ENCODE assay signal across 7 mouse cellular contexts in the genomic region with DNA sequence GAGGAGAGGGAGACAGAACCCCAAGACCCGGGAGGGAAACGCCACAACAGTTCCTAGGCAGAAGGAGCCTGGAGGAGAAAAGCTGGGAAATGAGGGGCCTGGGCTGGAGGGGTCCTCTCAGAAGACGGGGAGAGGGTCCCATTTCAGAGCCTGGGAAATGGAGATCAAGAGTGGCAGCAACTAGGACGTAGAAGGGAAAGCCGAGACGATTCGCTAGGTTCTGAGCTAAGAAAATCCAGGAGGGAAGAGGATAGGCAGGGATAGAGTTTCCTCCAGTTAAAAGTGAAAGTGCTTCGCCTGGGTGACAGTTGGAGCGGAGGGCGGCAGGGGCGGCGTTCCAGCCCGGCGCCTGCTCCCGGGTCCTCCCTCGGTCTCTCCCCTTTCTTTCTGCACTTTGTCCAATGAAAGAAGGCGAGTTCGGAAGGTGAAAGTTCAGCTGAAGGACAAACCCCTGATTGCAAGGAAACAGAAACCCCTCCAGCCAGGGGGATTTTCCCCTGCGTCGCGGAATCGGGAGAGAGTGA. TPM values are rescaled to one million over a fixed set of nuclear protein-coding genes. Genes with fewer than 3 reads are reported as not detected.
DNase-seq lines count a peak whose midpoint lies in the region; ATAC-seq lines count a peak whose summit lies in the region.

No protein-coding gene starts in this region.

- H3K9ac ChIP-seq in intestine, embryonic 16.5 days (ENCODE audit: low read depth, low read length), result peak overlapping the region; percentile 98
- H3K9ac ChIP-seq in limb, embryonic 12.5 days (replicated peaks), result peak overlapping the region; percentile 90
- H3K9ac ChIP-seq in midbrain, embryonic 13.5 days (replicated peaks), result peak overlapping the region; percentile 93

- H3K36me3 ChIP-seq in embryonic facial prominence, embryonic 10.5 days (replicated peaks), result peaks cover 18% of the 10 kb centered on the region
- H3K36me3 ChIP-seq in intestine, embryonic 16.5 days (ENCODE audit: control insufficient read depth, insufficient read depth, low read length), result peaks cover 6% of the 10 kb centered on the region; the same call in 1 of the 2 replicates
- peaks cover 12% of the 10 kb centered on the region; the same call in 1 of the 2 replicates for H3K36me3 ChIP-seq in limb, embryonic 12.5 days
- H3K36me3 ChIP-seq in midbrain, embryonic 13.5 days, result peaks cover 10% of the 10 kb centered on the region; the same call in 1 of the 2 replicates

- ATAC-seq in granulocyte monocyte progenitor cell, adult 5-6 weeks (replicated peaks; ENCODE audit: poor library complexity, severe bottlenecking), result peak; percentile 36
- ATAC-seq in intestine, embryonic 16.5 days, result peak; percentile 59
- peak; percentile 40 for ATAC-seq in limb, embryonic 12.5 days (ENCODE audit: insufficient number of reproducible peaks, insufficient read depth, low FRiP score, low TSS enrichment, low read depth)
- peak; percentile 57 for ATAC-seq in midbrain, embryonic 13.5 days

- peak; percentile 73 for DNase-seq in adrenal gland, adult 8-10 months
- DNase-seq in embryonic facial prominence, embryonic 10.5 days (ENCODE audit: low spot score), result peak; percentile 89
- DNase-seq in spleen, adult 12 weeks (ENCODE audit: low spot score), result peak; percentile 39

- H3K4me1 ChIP-seq in embryonic facial prominence, embryonic 10.5 days, result peaks cover 55% of the 10 kb centered on the region
- no peaks in the 10 kb centered on the region; the same call in 1 of the 2 replicates for H3K4me1 ChIP-seq in intestine, embryonic 16.5 days (ENCODE audit: control insufficient read depth, insufficient read depth, low read length)
- no peaks in the 10 kb centered on the region; the same call in 1 of the 2 replicates for H3K4me1 ChIP-seq in limb, embryonic 12.5 days (replicated peaks)
- H3K4me1 ChIP-seq in midbrain, embryonic 13.5 days (replicated peaks), result peaks cover 31% of the 10 kb centered on the region

- H3K27ac ChIP-seq in embryonic facial prominence, embryonic 10.5 days (replicated peaks), result peak overlapping the region; percentile 93
- H3K27ac ChIP-seq in intestine, embryonic 16.5 days (ENCODE audit: low read length), result peak overlapping the region; percentile 100
- peak overlapping the region; percentile 98 for H3K27ac ChIP-seq in limb, embryonic 12.5 days
- peak overlapping the region; percentile 99 for H3K27ac ChIP-seq in midbrain, embryonic 13.5 days

- no peaks in the 10 kb centered on the region; the same call in 1 of the 2 replicates for H3K27me3 ChIP-seq in embryonic facial prominence, embryonic 10.5 days (replicated peaks; ENCODE audit: low read depth, poor library complexity, severe bottlenecking)
- H3K27me3 ChIP-seq in intestine, embryonic 16.5 days (replicated peaks; ENCODE audit: control insufficient read depth, insufficient read depth, low read length), result no peaks in the 10 kb centered on the region
- peaks cover 6% of the 10 kb centered on the region; the same call in 1 of the 2 replicates for H3K27me3 ChIP-seq in limb, embryonic 12.5 days
- H3K27me3 ChIP-seq in midbrain, embryonic 13.5 days, result no peaks in the 10 kb centered on the region

- under 1% methylated on average over 22 of the region's 22 CpGs for WGBS in embryonic facial prominence, embryonic 10.5 days
- WGBS in intestine, embryonic 16.5 days, result under 1% methylated on average over 22 of the region's 22 CpGs
- WGBS in limb, embryonic 12.5 days, result under 1% methylated on average over 22 of the region's 22 CpGs
- under 1% methylated on average over 22 of the region's 22 CpGs for WGBS in midbrain, embryonic 13.5 days

- H3K4me3 ChIP-seq in embryonic facial prominence, embryonic 10.5 days, result peak overlapping the region; percentile 85
- peak overlapping the region; percentile 86 for H3K4me3 ChIP-seq in intestine, embryonic 16.5 days (ENCODE audit: low read length)
- H3K4me3 ChIP-seq in limb, embryonic 12.5 days (replicated peaks), result peak overlapping the region; percentile 75
- peak overlapping the region; percentile 78 for H3K4me3 ChIP-seq in midbrain, embryonic 13.5 days (replicated peaks)

- H3K4me2 ChIP-seq in intestine, embryonic 16.5 days (ENCODE audit: low read depth, low read length), result peak overlapping the region; percentile 79
- peak overlapping the region; percentile 95 for H3K4me2 ChIP-seq in limb, embryonic 12.5 days
- H3K4me2 ChIP-seq in midbrain, embryonic 13.5 days (replicated peaks), result peak overlapping the region; percentile 100

- H3K9me3 ChIP-seq in embryonic facial prominence, embryonic 10.5 days, result peaks cover 8% of the 10 kb centered on the region; the same call in 1 of the 2 replicates
- H3K9me3 ChIP-seq in intestine, embryonic 16.5 days (ENCODE audit: control insufficient read depth, low read length), result peaks cover 7% of the 10 kb centered on the region
- peaks cover 6% of the 10 kb centered on the region; the same call in 1 of the 2 replicates for H3K9me3 ChIP-seq in limb, embryonic 12.5 days
- peaks cover 5% of the 10 kb centered on the region; the same call in 1 of the 2 replicates for H3K9me3 ChIP-seq in midbrain, embryonic 13.5 days

RNA-seq across cellular contexts. Expression of gene Foxp1, which starts 0.7 kb away (rescaled TPM):
- 10 to 100 TPM; 37.1 to 93.2 (median 58.8) TPM for total RNA-seq in adrenal gland, adult 8-10 months (2022)
- 88.5 and 107 TPM in 2 replicates for polyA plus RNA-seq in embryonic facial prominence, embryonic 10.5 days (2016; fragmentation: Nextera tagmentation; extraction: Ambion mirVana)
- total RNA-seq in granulocyte monocyte progenitor cell, adult 5-6 weeks (2014; fragmentation: Nextera tagmentation), result 124 and 128 TPM in 2 replicates
- total RNA-seq in granulocyte monocyte progenitor cell, adult 5-6 weeks (2017), result 62.0 and 68.5 TPM in 2 replicates
- polyA plus RNA-seq in intestine, embryonic 16.5 days (2015; fragmentation: Nextera tagmentation; extraction: Ambion mirVana), result 74.8 and 74.9 TPM in 2 replicates
- 77.4 and 91.0 TPM in 2 replicates for polyA plus RNA-seq in limb, embryonic 12.5 days (2016; fragmentation: Nextera tagmentation; extraction: Ambion mirVana)
- polyA plus RNA-seq in midbrain, embryonic 13.5 days (2015; fragmentation: Nextera tagmentation; extraction: Ambion mirVana), result 68.3 and 70.4 TPM in 2 replicates

Comparison
In these comparisons a context has a peak if more than half of its experiments do, and no peak if none do; other contexts are left out.
1. Peak in every context shown above with its lines: DNase-seq, ATAC-seq, H3K4me3 ChIP-seq and H3K27ac ChIP-seq.
2. DNase-seq: peak in every context shown above with its lines; median percentile 89 in embryonic facial prominence, embryonic 10.5 days; 73 in adrenal gland, adult 8-10 months; 39 in spleen, adult 12 weeks.